Mouse (Mus musculus) ovary, adult 18-20 months (tissue): Measurements from ENCODE around the gene Plin5.

Source experiments
- DNase-seq: peaks from one replicate; pipeline ENCODE4 v3.0.0; 2022; ENCODE audit warnings: low spot score, mixed read lengths

Gene Plin5

DNA sequence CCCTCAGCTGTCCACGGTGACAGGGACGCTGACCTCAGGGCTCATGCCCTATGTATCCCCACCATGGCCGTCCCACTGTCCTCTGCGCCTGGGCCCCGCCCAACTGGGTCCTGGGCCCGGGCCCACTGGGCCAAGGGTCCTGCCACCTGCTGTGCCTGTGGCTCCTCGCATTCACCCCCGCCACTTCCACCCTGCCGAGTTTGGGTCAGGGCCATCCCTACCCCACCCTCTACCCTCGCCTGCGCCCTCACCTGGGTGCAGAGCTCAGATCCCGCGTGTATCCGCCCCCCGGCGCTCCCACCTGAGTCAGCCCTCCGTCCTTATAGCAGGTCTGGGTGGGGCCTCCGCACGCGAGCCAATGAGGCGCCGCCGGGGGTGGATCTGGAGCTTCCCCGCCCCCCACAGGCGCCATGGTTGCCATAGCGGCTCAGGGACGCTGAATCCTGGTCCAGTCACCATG, at the start of gene Plin5:
TSS of gene Plin5 (minus strand) at position 346 of the 460 bp plus-strand sequence.
- no peak for DNase-seq

DNA sequence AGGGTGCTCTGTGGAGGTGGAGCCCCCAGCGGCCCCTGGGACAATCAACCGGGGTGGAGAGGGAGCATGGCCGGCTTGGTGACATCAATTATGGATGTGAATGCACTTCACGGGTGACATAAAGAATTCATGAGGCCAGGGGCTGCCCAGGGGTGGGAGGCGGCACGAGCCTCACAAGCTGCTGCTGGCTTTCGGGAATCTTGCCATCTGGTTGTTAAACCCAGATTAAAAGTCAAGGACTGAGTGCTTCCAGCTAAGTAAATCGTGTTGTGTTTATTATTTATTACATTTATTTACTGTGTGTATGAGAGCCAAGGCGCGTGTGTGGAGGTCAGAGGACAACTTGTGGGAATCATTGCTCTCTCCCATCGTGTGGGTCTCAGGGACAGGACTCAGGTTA, 48.3 kb upstream of the Plin5 start:
- DNase-seq, result no peak

DNA sequence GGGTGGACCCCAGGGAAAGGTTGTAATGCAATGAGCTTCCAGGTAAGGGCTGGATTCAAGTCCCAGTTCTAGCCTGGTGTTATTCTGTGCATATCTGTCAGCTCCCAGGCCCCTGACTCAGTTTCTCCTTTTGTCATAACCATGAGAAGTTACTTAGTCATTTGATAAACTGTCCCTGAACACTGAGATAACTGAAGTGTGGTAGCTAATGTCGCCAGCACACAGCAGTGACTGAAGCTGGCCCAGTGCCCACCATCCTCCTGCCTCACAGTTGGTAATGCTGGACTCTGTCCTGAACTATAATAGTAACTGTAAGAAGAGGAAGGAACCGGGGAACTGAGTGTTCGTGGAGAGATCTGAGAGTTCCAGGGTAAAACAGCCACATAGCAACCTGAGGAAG, 47.1 kb upstream of the Plin5 start:
- no peak for DNase-seq

GRCm38 (mm10) chr17:56163523-56164102, 46.2 kb upstream of the Plin5 start:
- DNase-seq, result no peak

- peak; percentile 93 for DNase-seq
Observed at GRCm38 (mm10) chr17:56162231-56162774, 44.9 kb upstream of the Plin5 start, which contains the start of gene Tnfaip8l1. Gene Tnfaip8l1, plus strand, starts transcription at chr17:56162477.

GRCm38 (mm10) chr17:56159729-56160128, 42.3 kb upstream of the Plin5 start:
- DNase-seq, result no peak

DNA sequence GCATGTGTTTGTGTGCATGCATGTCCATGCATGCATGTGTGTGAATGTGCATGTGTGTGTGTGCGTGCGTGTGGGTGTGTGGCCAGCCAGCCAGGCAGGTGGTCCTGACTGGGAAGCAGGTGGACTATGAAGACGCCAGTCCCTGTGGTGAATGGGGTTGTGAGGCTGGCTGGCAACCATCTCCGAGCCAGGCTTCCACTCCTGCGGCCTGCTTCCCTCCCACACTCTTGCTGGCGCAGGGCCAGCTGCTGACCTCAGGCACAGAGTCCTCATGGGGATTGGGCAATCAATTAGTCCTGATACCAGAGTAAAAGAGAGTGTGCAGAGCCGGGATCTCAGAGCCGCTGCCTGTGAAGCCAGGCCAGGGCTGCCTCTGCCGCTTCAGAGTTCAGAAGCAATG, 36.2 kb upstream of the Plin5 start:
- peak; percentile 67 for DNase-seq

GRCm38 (mm10) chr17:56149897-56150296, 32.5 kb upstream of the Plin5 start:
- DNase-seq, result no peak

GRCm38 (mm10) chr17:56148790-56149618, 31.6 kb upstream of the Plin5 start:
- no peak for DNase-seq

GRCm38 (mm10) chr17:56148280-56148679, 30.9 kb upstream of the Plin5 start:
- no peak for DNase-seq

- no peak for DNase-seq
Observed at GRCm38 (mm10) chr17:56147420-56147819, 30.0 kb upstream of the Plin5 start.

DNA sequence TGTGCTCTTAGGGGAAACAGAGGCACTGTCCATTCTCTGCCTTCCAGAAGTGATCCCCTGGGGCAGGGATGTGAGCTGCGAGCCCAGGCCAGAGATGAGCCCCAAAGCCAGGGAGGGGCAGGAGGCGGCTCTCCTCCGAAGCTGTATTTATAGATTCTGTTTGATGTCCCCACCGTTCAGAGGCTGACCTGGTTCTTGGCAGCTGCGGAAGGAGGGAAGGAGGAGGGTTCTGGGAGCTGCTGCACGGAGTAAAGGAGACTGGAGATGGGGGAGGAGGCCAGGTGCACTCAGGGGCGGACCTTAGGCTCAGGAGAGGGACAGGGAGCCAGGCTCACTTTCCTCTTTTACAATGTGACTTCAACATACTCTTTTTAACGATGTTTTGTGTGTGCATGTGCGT, 28.7 kb upstream of the Plin5 start:
- no peak for DNase-seq

DNA sequence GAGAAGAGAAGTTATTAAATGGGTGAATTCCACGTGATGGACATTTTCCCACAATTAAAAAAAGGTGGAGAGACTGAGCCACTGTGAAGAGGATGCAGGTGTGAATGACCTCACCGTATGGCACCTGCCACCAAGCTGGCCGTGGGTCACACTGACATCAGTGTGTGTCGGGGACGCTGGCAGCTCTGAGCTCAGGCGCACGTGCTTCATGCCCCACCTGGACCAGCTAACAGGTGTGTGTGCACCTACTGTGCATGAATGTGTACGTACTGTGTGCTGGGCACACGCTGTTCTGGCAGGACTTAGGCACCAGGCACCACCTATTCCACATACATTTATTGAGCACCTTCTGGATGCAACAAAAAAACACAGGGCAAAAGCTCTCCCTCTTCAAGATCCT, 27.1 kb upstream of the Plin5 start:
- DNase-seq, result no peak

GRCm38 (mm10) chr17:56141702-56142605, 24.6 kb upstream of the Plin5 start:
- DNase-seq, result no peak

GRCm38 (mm10) chr17:56139858-56140595, 22.6 kb upstream of the Plin5 start, which contains the start of gene Sema6b:
Gene Sema6b, minus strand, starts transcription at chr17:56140343.
- no peak for DNase-seq

- no peak for DNase-seq
Observed at GRCm38 (mm10) chr17:56139355-56139754, 22.0 kb upstream of the Plin5 start.

DNA sequence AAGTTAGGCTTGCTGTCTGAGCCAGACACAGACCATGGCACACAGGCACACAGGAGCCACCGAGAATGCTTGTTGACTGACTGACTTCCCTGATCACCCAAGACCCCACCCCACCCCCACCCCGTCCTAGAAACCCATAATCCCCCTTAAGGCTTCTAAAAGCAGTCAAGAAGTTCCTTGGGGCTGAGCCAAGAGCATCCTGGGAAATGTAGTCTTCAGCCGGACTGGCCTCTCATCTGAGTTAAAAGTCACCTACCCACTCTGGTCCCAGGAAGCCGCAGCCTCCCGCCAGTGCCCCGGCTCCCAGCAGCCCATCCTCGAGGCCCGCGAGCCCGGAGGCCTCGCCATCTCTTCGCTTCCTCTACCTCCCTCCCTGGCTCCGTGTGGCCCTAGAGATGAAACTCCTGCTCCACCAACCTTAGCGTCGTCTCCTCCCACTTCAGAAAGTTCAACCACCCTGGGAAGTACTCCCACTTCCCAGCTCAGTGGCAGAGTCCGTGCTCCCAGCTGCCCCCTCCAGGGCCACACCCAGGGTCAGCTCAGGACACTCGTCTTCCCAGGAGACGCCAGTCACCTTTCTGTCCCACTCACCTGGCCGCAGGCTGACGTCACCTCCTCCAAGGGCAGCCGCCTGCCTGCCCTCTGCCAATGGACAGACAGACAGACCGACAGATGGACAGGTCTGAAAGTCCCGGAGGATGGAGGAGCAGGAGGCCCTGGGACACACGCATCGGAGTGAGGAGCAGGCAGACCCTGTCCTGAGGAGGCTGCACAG, 20.6 kb upstream of the Plin5 start:
- DNase-seq, result no peak

GRCm38 (mm10) chr17:56136558-56136957, 19.2 kb upstream of the Plin5 start:
- DNase-seq, result no peak

DNA sequence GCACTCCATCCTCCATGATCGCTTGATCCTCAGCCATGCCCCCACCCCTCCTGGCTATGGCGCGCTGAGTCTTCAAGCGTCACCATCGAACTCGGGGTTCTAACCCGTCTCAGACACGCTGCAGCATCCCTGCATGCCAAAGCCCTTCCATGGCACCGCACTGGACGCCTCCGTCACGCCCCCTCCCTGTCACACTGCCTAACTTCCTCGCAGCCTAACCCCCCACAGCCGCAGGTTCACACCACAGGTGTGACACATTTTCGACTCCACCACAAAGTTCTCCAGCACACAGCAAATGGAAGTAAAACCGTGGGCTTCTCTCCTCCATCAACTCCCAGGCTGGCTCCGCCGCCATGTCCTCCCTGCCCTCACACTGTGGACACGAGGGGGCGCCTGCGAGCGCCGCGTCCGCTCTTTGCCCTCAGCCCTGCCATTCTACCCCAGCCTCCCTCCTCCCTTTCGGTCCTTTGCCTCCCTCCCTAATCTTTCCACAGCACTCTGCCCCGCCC, 17.1 kb upstream of the Plin5 start:
- no peak for DNase-seq
